ENCODE assay signal across 9 mouse cellular contexts in the genomic region with DNA sequence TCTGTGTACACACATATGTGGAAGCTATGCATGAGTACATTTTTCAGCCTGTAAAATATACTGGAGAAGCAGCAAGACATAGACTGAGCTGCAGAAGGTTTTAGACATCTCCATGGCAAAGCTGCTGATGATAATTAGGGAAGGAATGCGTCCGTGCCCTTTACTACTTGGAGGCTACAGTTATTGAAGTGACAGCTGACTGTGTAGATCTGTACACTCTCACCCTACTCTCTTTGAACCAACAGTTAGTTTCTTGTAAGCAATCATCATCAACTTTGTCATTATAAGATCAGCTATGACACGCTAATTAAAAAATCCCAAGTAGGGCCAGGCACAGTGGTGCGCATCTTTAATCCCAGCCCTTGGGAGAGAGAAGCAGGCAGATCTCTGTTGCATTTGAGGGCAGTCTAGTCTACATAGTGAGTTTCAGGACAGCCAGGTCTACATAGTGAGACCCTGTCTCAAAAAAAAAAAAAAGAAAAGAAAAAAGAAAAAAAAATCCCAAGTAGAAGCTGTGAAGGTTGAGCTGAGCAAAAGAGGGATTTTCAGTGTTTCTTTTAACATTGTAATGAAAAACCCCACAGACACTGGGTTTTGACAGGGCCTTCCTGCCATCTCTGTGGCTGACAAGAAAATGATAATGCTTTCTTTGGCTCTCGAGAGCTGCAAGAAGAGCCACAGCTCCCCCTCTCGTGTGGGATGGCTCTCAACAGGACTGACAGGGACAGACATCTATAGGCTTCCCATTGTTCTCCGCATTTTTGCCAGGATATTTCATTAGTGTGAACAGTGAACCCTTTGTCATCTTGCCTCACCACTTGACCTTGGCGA. TPM values are rescaled to one million over a fixed set of nuclear protein-coding genes. Genes with fewer than 3 reads are reported as not detected.
DNase-seq lines count a peak whose midpoint lies in the region; ATAC-seq and TF ChIP-seq lines count a peak whose summit lies in the region.
"Had no signal": no experiment of that assay in that cellular context is flagged by ENCODE, and none has a peak within 500 bp of the region (broad histone marks: within the 10 kb centered on the region; RNA-seq: fewer than 3 reads in every experiment).

No protein-coding gene starts in this region.

- H3K4me3 ChIP-seq in heart, embryonic 14.5 days (ENCODE audit: control insufficient read depth in 1 of 2, insufficient read depth in 1 of 2, low read depth in 1 of 2, low read length in 2 of 2) = no peak overlapping the region
- H3K4me3 ChIP-seq in ES-Bruce4 (ENCODE audit: low read depth, low read length) = no peak overlapping the region
- no peak overlapping the region for H3K4me3 ChIP-seq in liver, embryonic 15.5 days (replicated peaks)

- 48% methylated on average over 8 of the region's 8 CpGs for WGBS in heart, embryonic 14.5 days
- WGBS in liver, embryonic 15.5 days (ENCODE audit: insufficient replicate concordance) = 57% methylated on average over 8 of the region's 8 CpGs

- peaks cover 20% of the 10 kb centered on the region for H3K36me3 ChIP-seq in heart, embryonic 14.5 days (ENCODE audit: control insufficient read depth, insufficient read depth, low read length)
- no peaks in the 10 kb centered on the region for H3K36me3 ChIP-seq in ES-Bruce4 (ENCODE audit: control insufficient read depth, insufficient read depth, low read length, poor library complexity, severe bottlenecking)
- H3K36me3 ChIP-seq in liver, embryonic 15.5 days (replicated peaks) = no peaks in the 10 kb centered on the region

- H3K27ac ChIP-seq in heart, embryonic 14.5 days (replicated peaks in 1 of 2; ENCODE audit: control insufficient read depth in 1 of 2, insufficient read depth in 1 of 2, low read depth in 2 of 2, low read length in 2 of 2) = peak overlapping the region; percentile 28 to 64; a peak in 2 of 4 replicates
- no peak overlapping the region for H3K27ac ChIP-seq in ES-Bruce4 (ENCODE audit: insufficient read depth, low read length)
- peak overlapping the region; percentile 42; the same call in 1 of the 2 replicates for H3K27ac ChIP-seq in liver, embryonic 15.5 days (replicated peaks)

- no peak for ATAC-seq in heart, embryonic 14.5 days (ENCODE audit: insufficient number of reproducible peaks, insufficient read depth, low FRiP score, low read depth)
- ATAC-seq in liver, embryonic 15.5 days (ENCODE audit: insufficient read depth) = no peak
- ATAC-seq in megakaryocyte-erythroid progenitor cell, adult 5-6 weeks (replicated peaks; ENCODE audit: low FRiP score, low TSS enrichment, poor library complexity, severe bottlenecking) = no peak

- peaks cover 6 to 14% of the 10 kb centered on the region in 2 experiments; a peak in 3 of 4 replicates for H3K4me1 ChIP-seq in heart, embryonic 14.5 days (ENCODE audit: control insufficient read depth in 2 of 2, insufficient read depth in 2 of 2, low read length in 2 of 2)
- no peaks in the 10 kb centered on the region for H3K4me1 ChIP-seq in ES-Bruce4 (ENCODE audit: control insufficient read depth, insufficient read depth, low read length)
- H3K4me1 ChIP-seq in liver, embryonic 15.5 days (replicated peaks) = peaks cover 26% of the 10 kb centered on the region

- TF ChIP-seq EP300 in ES-Bruce4 (IDR thresholded peaks at IDR 0.05; ENCODE audit: insufficient read depth, low read depth, low read length) = no peak

- DNase-seq in heart, adult 9 months (ENCODE audit: low spot score in 2 of 2) = no peak
- peak; percentile 63 for DNase-seq in embryo, embryonic 11 days
- peak; percentile 18 to 37 for DNase-seq in thymus, postnatal 10 days (ENCODE audit: low spot score in 2 of 2)
- no peak for DNase-seq in kidney, adult 11 months

- no peaks in the 10 kb centered on the region for H3K27me3 ChIP-seq in heart, embryonic 14.5 days (ENCODE audit: control insufficient read depth, insufficient read depth, low read length)
- H3K27me3 ChIP-seq in ES-Bruce4 (ENCODE audit: control insufficient read depth, insufficient read depth, low read length, poor library complexity, severe bottlenecking) = no peaks in the 10 kb centered on the region
- no peaks in the 10 kb centered on the region for H3K27me3 ChIP-seq in liver, embryonic 15.5 days

- no peak overlapping the region for H3K4me2 ChIP-seq in heart, embryonic 14.5 days (ENCODE audit: low read length)
- H3K4me2 ChIP-seq in liver, embryonic 15.5 days = no peak overlapping the region

- peak; percentile 8 for TF ChIP-seq CTCF in ES-Bruce4 (IDR thresholded peaks at IDR 0.05; ENCODE audit: low read depth, low read length)

- H3K9me3 ChIP-seq in heart, embryonic 14.5 days (ENCODE audit: control insufficient read depth, low read length) = no peaks in the 10 kb centered on the region
- no peaks in the 10 kb centered on the region for H3K9me3 ChIP-seq in ES-Bruce4 (replicated peaks; ENCODE audit: control insufficient read depth, insufficient read depth, low read length, poor library complexity, severe bottlenecking)
- no peaks in the 10 kb centered on the region for H3K9me3 ChIP-seq in liver, embryonic 15.5 days (replicated peaks)

- TF ChIP-seq POLR2A in ES-Bruce4 (IDR thresholded peaks at IDR 0.05; ENCODE audit: insufficient read depth, low read length) = no peak

- H3K9ac ChIP-seq in heart, embryonic 14.5 days (ENCODE audit: low read length) = no peak overlapping the region
- no peak overlapping the region for H3K9ac ChIP-seq in ES-Bruce4 (ENCODE audit: low read depth, poor library complexity, severe bottlenecking)
- H3K9ac ChIP-seq in liver, embryonic 15.5 days = no peak overlapping the region

RNA-seq across cellular contexts. Expression of gene Gja10, which starts 41.6 kb away (rescaled TPM):
- not detected in 2 replicates for polyA plus RNA-seq in heart, embryonic 14.5 days (2014; fragmentation: Nextera tagmentation; extraction: Ambion mirVana)
- polyA plus RNA-seq in ES-Bruce4 (2011; ENCODE audit: insufficient read depth, insufficient read length, low read depth, missing spikeins) = not detected in 2 replicates
- 0.05 and 0.06 TPM in 2 replicates for polyA plus RNA-seq in liver, embryonic 15.5 days (2015; fragmentation: Nextera tagmentation; extraction: Ambion mirVana)
- not detected in 2 replicates for total RNA-seq in megakaryocyte-erythroid progenitor cell, adult 5-6 weeks (2014; fragmentation: Nextera tagmentation)
- total RNA-seq in megakaryocyte-erythroid progenitor cell, adult 5-6 weeks (2017) = not detected in 2 replicates
- total RNA-seq: left cerebral cortex, adult 18-20 months had no signal

RNA-seq across cellular contexts. Expression of gene Casp8ap2, which starts 54.3 kb away (rescaled TPM):
- polyA plus RNA-seq in heart, embryonic 14.5 days (2014; fragmentation: Nextera tagmentation; extraction: Ambion mirVana) = 23.1 and 24.6 TPM in 2 replicates
- polyA plus RNA-seq in ES-Bruce4 (2011; ENCODE audit: insufficient read depth, insufficient read length, low read depth, missing spikeins) = 46.3 and 55.6 TPM in 2 replicates
- 26.1 and 26.6 TPM in 2 replicates for polyA plus RNA-seq in liver, embryonic 15.5 days (2015; fragmentation: Nextera tagmentation; extraction: Ambion mirVana)
- total RNA-seq in megakaryocyte-erythroid progenitor cell, adult 5-6 weeks (2014; fragmentation: Nextera tagmentation) = 51.4 and 52.3 TPM in 2 replicates
- 57.6 and 157 TPM in 2 replicates for total RNA-seq in megakaryocyte-erythroid progenitor cell, adult 5-6 weeks (2017)

Comparison
In these comparisons a context has a peak if more than half of its experiments do, and no peak if none do; other contexts are left out.
1. DNase-seq: peak in embryo, embryonic 11 days (single experiment) and thymus, postnatal 10 days (2 of 2); none in heart, adult 9 months (0 of 2) and kidney, adult 11 months (single experiment).